Mouse (Mus musculus) midbrain, embryonic 14.5 days (tissue): ENCODE data around the gene Epn2. TPM values are rescaled to one million over a fixed set of nuclear protein-coding genes. Genes with fewer than 3 reads are reported as not detected.

Source experiments
- ATAC-seq: fragments of 200-750 bp; cut with Nextera tagmentation; 2 replicates; pipeline ENCODE4 v1.8.0; 2017; ENCODE audit warnings: moderate number of reproducible peaks, moderate library complexity; ENCODE audit not compliant: low FRiP score, low TSS enrichment
- DNase-seq: peaks from one replicate; pipeline ENCODE4 v3.0.0-alpha.2; 2015
- H3K27ac ChIP-seq: fragments of 300-500 bp; sonication (generic); replicated peaks from 2 replicates; pipeline ENCODE4 v1.5.1; 2014; ENCODE audit warnings: mild to moderate bottlenecking, low read depth, low read length, moderate library complexity
- H3K27me3 ChIP-seq: fragments of 300-500 bp; sonication (generic); 2 replicates; pipeline ENCODE4 v1.6.1; 2014; ENCODE audit warnings: low read length, control low read depth, mixed read lengths; ENCODE audit not compliant: control insufficient read depth, insufficient read depth
- H3K36me3 ChIP-seq: fragments of 300-500 bp; sonication (generic); 2 replicates; pipeline ENCODE4 v1.6.1; 2014; ENCODE audit warnings: low read length, control low read depth; ENCODE audit not compliant: control insufficient read depth, insufficient read depth
- H3K4me1 ChIP-seq: fragments of 300-500 bp; sonication (generic); 2 replicates; pipeline ENCODE4 v1.6.1; 2014; ENCODE audit warnings: mild to moderate bottlenecking, antibody characterized with exemption, low read length, control low read depth; ENCODE audit not compliant: control insufficient read depth, insufficient read depth
- H3K4me2 ChIP-seq: fragments of 300-500 bp; sonication (generic); 2 replicates; pipeline ENCODE4 v1.6.1; 2014; ENCODE audit warnings: mild to moderate bottlenecking, low read length, moderate library complexity
- H3K4me3 ChIP-seq: fragments of 300-500 bp; sonication (generic); replicated peaks from 2 replicates; pipeline ENCODE4 v1.5.1; 2014; ENCODE audit warnings: low read depth, low read length
- H3K9ac ChIP-seq: fragments of 300-500 bp; sonication (generic); replicated peaks from 2 replicates; pipeline ENCODE4 v1.6.1; 2014; ENCODE audit warnings: mild to moderate bottlenecking, low read length, moderate library complexity
- H3K9me3 ChIP-seq: fragments of 300-500 bp; sonication (generic); 2 replicates; pipeline ENCODE4 v1.6.1; 2016; ENCODE audit warnings: low read length, control low read depth, mixed read lengths; ENCODE audit not compliant: control insufficient read depth
- WGBS: fragments of 180-500 bp; shearing (Covaris S2); extraction: QIAGEN DNeasy Blood & Tissue Kit; methylation state at CpG from one replicate; pipeline ENCODE4 v1.1.7; 2014; 5-methylcytosine and 5-hydroxymethylcytosine counted together
- polyA plus RNA-seq: library from polyadenylated mRNA; unstranded; fragments of >200 nt; fragmentation: Nextera tagmentation; extraction: Ambion mirVana; gene quantifications from 2 replicates; pipeline ENCODE4 v1.2.1, GENCODE M21; 2014

Epn2 gene
- polyA plus RNA-seq, 1 experiment from 2014 or later = 71.7 TPM

DNA sequence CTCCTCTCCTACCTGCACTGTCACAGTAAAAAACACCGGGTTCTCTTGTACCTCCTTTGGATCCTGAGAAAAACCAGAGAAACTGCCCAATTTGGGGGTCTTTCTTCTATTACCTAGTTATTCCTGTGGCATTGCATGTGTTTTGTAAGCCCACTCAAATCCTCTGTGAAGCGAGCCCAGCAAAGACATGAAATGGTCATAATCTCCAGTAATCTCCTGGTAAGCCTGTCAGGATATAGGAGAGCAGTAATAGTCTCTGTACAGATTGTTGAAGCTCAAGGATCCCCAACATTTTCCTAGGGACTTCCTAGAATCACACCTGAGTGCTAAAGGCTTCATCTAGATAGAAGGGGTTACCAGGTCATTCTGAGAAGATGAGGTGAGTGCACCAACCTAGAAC is 38.4 kb downstream of the Epn2 start:
- Histone ChIP-seq H3K9ac (no peak overlapping the region), H3K36me3 (peaks cover 30% of the 10 kb centered on the region)
- no peak for ATAC-seq

DNA sequence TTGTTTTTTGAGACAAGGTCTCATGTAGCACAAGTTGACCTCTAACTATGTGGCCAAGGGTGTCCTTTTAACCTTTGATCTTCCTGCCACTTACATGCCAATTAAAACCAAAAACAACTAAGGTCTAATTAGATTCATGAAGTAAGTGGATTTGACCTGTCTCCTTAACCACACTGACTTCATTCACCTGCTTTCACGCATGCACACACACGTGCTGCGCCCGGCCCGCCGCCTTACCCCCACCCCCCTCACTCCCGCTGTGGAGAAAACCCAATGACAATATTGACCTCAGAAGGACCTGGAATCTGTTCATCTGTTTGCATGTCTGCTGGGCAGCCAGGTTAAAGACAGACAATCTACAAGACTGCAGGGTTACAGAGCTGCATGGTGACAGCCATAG is 38.8 kb downstream of the Epn2 start:
- DNase-seq (no peak), ATAC-seq (no peak)
- Histone ChIP-seq H3K27me3 (no peaks in the 10 kb centered on the region), H3K9ac (no peak overlapping the region), H3K4me1 (no peaks in the 10 kb centered on the region), H3K36me3 (peaks cover 25% of the 10 kb centered on the region), H3K9me3 (no peaks in the 10 kb centered on the region), H3K27ac (no peak overlapping the region), H3K4me3 (no peak overlapping the region), H3K4me2 (no peak overlapping the region)
- WGBS = 95% methylated on average over 7 of the region's 7 CpGs

More for the DNA sequence above, 38.4 kb downstream of the Epn2 start:
- Histone ChIP-seq H3K4me2 (no peak overlapping the region), H3K27ac (no peak overlapping the region), H3K4me1 (no peaks in the 10 kb centered on the region), H3K4me3 (no peak overlapping the region), H3K9me3 (no peaks in the 10 kb centered on the region), H3K27me3 (no peaks in the 10 kb centered on the region)
- no peak for DNase-seq
- 89% methylated on average over 2 of the region's 2 CpGs for WGBS

DNA sequence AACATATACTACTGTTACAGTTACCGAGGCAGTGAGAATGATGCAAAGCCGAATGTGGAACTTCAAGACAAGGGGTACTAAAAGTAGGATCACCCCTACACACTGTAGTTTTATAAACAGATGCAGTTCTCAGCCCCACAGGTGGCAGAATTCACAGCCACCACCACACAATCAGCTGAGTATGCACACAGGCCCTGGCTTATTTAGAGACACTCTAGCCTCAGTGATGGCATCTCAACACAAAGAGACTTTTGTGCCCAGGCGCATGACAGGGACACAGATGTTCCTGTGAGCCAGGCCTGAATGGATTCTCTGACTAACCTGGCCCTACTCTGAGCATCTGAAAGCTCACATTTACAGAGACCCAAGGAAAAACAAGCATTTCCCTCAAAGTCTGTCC is 42.1 kb downstream of the Epn2 start:
- Histone ChIP-seq H3K4me2 (no peak overlapping the region), H3K9me3 (no peaks in the 10 kb centered on the region), H3K36me3 (peaks cover 33% of the 10 kb centered on the region), H3K9ac (no peak overlapping the region), H3K27ac (no peak overlapping the region), H3K4me3 (no peak overlapping the region), H3K27me3 (no peaks in the 10 kb centered on the region), H3K4me1 (no peaks in the 10 kb centered on the region)
- DNase-seq (no peak), ATAC-seq (no peak)
- WGBS = 93% methylated on average over 3 of the region's 3 CpGs

DNA sequence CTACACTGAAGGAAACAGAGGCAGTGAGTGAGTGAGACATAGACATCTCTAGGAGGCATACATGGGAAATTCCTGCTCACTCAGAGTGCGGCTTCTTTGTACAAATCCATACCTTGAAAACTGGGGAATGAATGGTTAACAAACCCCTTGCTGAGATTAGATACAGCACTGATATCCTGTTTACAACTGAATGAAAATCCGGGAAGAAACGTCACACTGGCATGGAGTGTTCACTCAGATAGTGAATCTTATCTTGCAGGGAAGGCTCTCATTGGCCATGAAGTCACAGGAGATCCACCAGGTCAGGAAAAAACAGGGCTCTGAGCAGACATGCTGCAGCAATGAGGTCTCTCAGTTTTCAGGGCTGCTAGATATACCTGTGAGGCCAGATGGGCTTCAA is 42.5 kb downstream of the Epn2 start:
- Histone ChIP-seq H3K4me3 (no peak overlapping the region), H3K9me3 (no peaks in the 10 kb centered on the region), H3K27ac (no peak overlapping the region), H3K4me1 (no peaks in the 10 kb centered on the region), H3K27me3 (no peaks in the 10 kb centered on the region), H3K4me2 (no peak overlapping the region), H3K9ac (no peak overlapping the region), H3K36me3 (peaks cover 36% of the 10 kb centered on the region)
- 71% methylated on average over 3 of the region's 3 CpGs for WGBS
- ATAC-seq (no peak), DNase-seq (no peak)

DNA sequence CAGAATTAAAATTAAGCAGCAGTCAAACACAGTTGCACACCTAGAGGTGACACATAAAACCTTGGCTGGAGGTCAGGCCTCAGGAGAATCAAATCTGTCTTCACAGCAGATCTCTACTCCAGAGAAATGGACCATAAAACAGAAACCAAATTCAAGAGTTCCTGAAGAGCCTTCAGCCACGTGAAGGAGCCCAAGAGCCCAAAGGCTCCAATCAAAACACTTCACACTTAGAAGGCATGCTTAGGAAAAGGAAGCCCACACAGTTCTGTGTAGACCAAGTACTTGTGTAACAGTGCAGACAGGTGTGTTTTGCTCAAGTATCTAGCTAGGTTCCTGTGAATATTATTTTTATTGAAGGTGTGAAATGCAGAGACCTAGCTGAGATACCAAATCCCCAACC is 44.0 kb downstream of the Epn2 start:
- H3K9ac ChIP-seq = no peak overlapping the region
- H3K36me3 ChIP-seq = peaks cover 32% of the 10 kb centered on the region
- H3K27me3 ChIP-seq = no peaks in the 10 kb centered on the region
- no peak for DNase-seq
- no peak overlapping the region for H3K4me2 ChIP-seq
- ATAC-seq = no peak
- no peaks in the 10 kb centered on the region for H3K9me3 ChIP-seq
- 81% methylated on average over 1 of the region's 1 CpGs for WGBS
- no peak overlapping the region for H3K27ac ChIP-seq
- no peaks in the 10 kb centered on the region for H3K4me1 ChIP-seq
- H3K4me3 ChIP-seq = no peak overlapping the region

DNA sequence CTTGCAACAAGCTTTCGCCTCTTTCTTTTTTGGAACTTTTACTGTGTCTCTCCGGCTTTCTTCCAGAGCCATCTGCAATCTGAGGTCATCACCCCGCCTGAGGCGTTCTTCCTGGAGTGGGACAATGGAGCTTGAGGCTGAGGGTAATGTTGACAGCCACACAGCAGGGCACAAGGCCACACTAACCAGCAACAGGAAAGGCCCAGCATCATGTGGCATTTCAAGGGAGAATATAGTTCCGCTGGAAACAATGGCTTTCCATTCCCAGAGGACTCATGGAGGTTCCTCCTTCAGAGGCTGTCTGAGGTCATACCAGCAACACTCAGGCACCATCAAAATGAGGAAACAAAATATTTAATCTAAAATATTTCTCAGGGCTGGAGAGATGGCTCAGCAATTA is 45.9 kb downstream of the Epn2 start:
- Histone ChIP-seq H3K36me3 (peaks cover 23% of the 10 kb centered on the region; the same call in 1 of the 2 replicates), H3K27ac (no peak overlapping the region), H3K9ac (no peak overlapping the region), H3K4me3 (no peak overlapping the region), H3K4me2 (no peak overlapping the region), H3K9me3 (no peaks in the 10 kb centered on the region), H3K4me1 (no peaks in the 10 kb centered on the region), H3K27me3 (no peaks in the 10 kb centered on the region)
- no peak for ATAC-seq
- 83% methylated on average over 5 of the region's 5 CpGs for WGBS
- DNase-seq = no peak

DNA sequence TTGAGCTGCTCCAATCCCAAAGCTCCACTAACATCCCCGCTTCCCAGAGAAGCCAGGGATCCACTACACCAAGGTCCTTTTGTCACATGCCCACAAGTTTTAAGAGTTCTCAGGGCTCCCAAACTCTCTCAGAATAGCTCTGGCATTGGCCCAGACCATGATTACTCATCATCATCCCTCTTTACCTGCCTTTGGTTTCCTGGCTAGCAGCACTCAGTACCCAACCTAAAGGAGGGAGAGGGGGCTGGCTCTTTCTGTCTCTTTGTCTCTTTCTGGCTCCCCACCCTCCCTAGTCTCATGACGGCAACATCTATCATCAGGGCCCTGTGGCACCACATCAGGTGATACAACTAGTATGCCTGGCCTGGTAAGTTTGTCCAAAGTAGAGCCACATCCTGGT is 46.7 kb downstream of the Epn2 start:
- WGBS = 97% methylated on average over 2 of the region's 2 CpGs
- ATAC-seq = no peak
- no peak overlapping the region for H3K4me3 ChIP-seq
- H3K27me3 ChIP-seq = no peaks in the 10 kb centered on the region
- H3K4me2 ChIP-seq = no peak overlapping the region
- H3K9me3 ChIP-seq = no peaks in the 10 kb centered on the region
- no peaks in the 10 kb centered on the region for H3K4me1 ChIP-seq
- H3K27ac ChIP-seq = no peak overlapping the region
- peaks cover 23% of the 10 kb centered on the region; the same call in 1 of the 2 replicates for H3K36me3 ChIP-seq
- no peak for DNase-seq
- H3K9ac ChIP-seq = no peak overlapping the region

DNA sequence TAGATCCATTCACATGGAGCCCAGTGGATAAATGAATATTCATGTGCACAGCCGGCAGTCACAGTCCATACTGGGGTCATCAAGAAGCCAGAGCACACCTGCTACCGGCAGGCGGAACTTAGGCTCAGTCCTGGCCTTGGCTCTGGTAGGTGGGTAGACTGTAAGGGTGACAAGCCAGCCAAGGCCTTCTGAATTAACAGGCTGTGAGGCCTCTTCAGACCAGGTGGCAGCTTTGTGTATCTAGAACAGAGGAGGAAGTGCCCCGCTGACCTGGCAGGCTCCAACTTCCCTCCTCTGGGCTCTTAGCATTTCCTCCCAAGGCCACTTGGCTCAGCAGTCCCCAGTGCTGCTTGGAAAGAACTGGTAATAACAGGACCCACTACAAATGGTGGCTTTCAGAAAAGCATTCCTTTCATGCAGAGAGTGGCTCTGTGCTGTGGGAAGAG is 50.2 kb downstream of the Epn2 start:
- H3K27ac ChIP-seq = no peak overlapping the region
- H3K9ac ChIP-seq = no peak overlapping the region
- WGBS = 24% methylated on average over 4 of the region's 4 CpGs
- no peaks in the 10 kb centered on the region for H3K4me1 ChIP-seq
- ATAC-seq = no peak
- H3K4me3 ChIP-seq = no peak overlapping the region
- H3K36me3 ChIP-seq = peaks cover 23% of the 10 kb centered on the region; the same call in 1 of the 2 replicates
- no peak overlapping the region for H3K4me2 ChIP-seq
- H3K27me3 ChIP-seq = no peaks in the 10 kb centered on the region
- DNase-seq = peak; percentile 17
- no peaks in the 10 kb centered on the region for H3K9me3 ChIP-seq

DNA sequence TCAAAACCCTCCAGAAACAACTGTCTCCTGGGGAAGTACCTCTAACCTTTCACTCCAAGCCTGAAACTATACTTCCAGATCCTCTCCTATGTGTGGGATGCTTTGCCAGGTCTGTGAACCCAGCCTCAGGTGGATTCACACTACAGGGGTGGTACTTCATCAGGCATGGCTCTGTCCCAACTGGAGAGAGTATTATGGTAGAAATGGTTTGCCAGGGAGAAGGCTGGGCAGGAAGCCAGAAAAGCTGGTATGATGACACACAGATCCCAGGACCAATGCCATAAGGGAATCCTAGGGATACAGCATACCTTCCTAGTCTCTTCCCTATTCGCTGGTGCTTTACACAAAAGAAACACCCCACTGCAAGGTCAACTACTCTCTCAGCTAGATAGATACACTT is 52.6 kb downstream of the Epn2 start:
- H3K9ac ChIP-seq = no peak overlapping the region
- no peak overlapping the region for H3K27ac ChIP-seq
- H3K9me3 ChIP-seq = no peaks in the 10 kb centered on the region
- H3K4me3 ChIP-seq = no peak overlapping the region
- no peak for DNase-seq
- H3K4me1 ChIP-seq = no peaks in the 10 kb centered on the region
- H3K27me3 ChIP-seq = no peaks in the 10 kb centered on the region
- WGBS = 96% methylated on average over 1 of the region's 1 CpGs
- peaks cover 20% of the 10 kb centered on the region for H3K36me3 ChIP-seq
- no peak overlapping the region for H3K4me2 ChIP-seq
- no peak for ATAC-seq
